Mouse (Mus musculus) embryonic facial prominence, embryonic 12.5 days (tissue): Measurements from ENCODE around the gene Prkcz. TPM values are rescaled to one million over a fixed set of nuclear protein-coding genes. Genes with fewer than 3 reads are reported as not detected.

Source experiments
- ATAC-seq: fragments of 200-750 bp; cut with Nextera tagmentation; 2 replicates; pipeline ENCODE4 v1.8.0; 2017; ENCODE audit not compliant: insufficient number of reproducible peaks, insufficient read depth, low FRiP score, low TSS enrichment
- H3K27ac ChIP-seq: fragments of 300-500 bp; sonication (generic); 2 replicates; pipeline ENCODE4 v1.5.1; 2016; ENCODE audit warnings: mild to moderate bottlenecking
- H3K27me3 ChIP-seq: fragments of 300-500 bp; sonication (generic); 2 replicates; pipeline ENCODE4 v1.6.1; 2016; ENCODE audit warnings: mild to moderate bottlenecking, moderate library complexity
- H3K36me3 ChIP-seq: fragments of 300-500 bp; sonication (generic); 2 replicates; pipeline ENCODE4 v1.6.1; 2016; ENCODE audit warnings: mild to moderate bottlenecking
- H3K4me1 ChIP-seq: fragments of 300-500 bp; sonication (generic); 2 replicates; pipeline ENCODE4 v1.6.1; 2016
- H3K4me2 ChIP-seq: fragments of 300-500 bp; sonication (generic); replicated peaks from 2 replicates; pipeline ENCODE4 v1.6.1; 2016; ENCODE audit warnings: mild to moderate bottlenecking, moderate library complexity
- H3K4me3 ChIP-seq: fragments of 300-500 bp; sonication (generic); 2 replicates; pipeline ENCODE4 v1.5.1; 2016; ENCODE audit warnings: mild to moderate bottlenecking
- H3K9ac ChIP-seq: fragments of 300-500 bp; sonication (generic); 2 replicates; pipeline ENCODE4 v1.6.1; 2016; ENCODE audit warnings: mild to moderate bottlenecking, moderate library complexity
- H3K9me3 ChIP-seq: fragments of 300-500 bp; sonication (generic); 2 replicates; pipeline ENCODE4 v1.6.1; 2016; ENCODE audit warnings: mild to moderate bottlenecking, moderate library complexity
- WGBS: fragments of 180-500 bp; shearing (Covaris S2); methylation state at CpG from one replicate; pipeline ENCODE4 v1.1.7; 2016; 5-methylcytosine and 5-hydroxymethylcytosine counted together
- polyA plus RNA-seq: library from polyadenylated mRNA; unstranded; fragments of >200 nt; fragmentation: Nextera tagmentation; extraction: Ambion mirVana; gene quantifications from 2 replicates; pipeline ENCODE4 v1.2.1, GENCODE M21; 2016

Gene Prkcz
- polyA plus RNA-seq, 1 experiment from 2014 or later: 12.2 TPM

GRCm38 (mm10) chr4:155382752-155383151, 21.6 kb upstream of the Prkcz start:
- H3K27ac ChIP-seq: no peak overlapping the region
- no peak overlapping the region for H3K4me2 ChIP-seq
- no peaks in the 10 kb centered on the region for H3K9me3 ChIP-seq
- 28% methylated on average over 9 of the region's 9 CpGs for WGBS
- no peak overlapping the region for H3K9ac ChIP-seq
- ATAC-seq: no peak
- H3K4me3 ChIP-seq: no peak overlapping the region
- no peaks in the 10 kb centered on the region for H3K27me3 ChIP-seq
- no peaks in the 10 kb centered on the region for H3K36me3 ChIP-seq
- H3K4me1 ChIP-seq: no peaks in the 10 kb centered on the region

GRCm38 (mm10) chr4:155381974-155382373, 20.8 kb upstream of the Prkcz start:
- no peaks in the 10 kb centered on the region for H3K9me3 ChIP-seq
- 63% methylated on average over 7 of the region's 7 CpGs for WGBS
- no peaks in the 10 kb centered on the region for H3K27me3 ChIP-seq
- H3K9ac ChIP-seq: no peak overlapping the region
- no peak overlapping the region for H3K4me2 ChIP-seq
- no peaks in the 10 kb centered on the region for H3K4me1 ChIP-seq
- no peak overlapping the region for H3K27ac ChIP-seq
- no peaks in the 10 kb centered on the region for H3K36me3 ChIP-seq
- no peak overlapping the region for H3K4me3 ChIP-seq
- ATAC-seq: no peak

- H3K27ac ChIP-seq: no peak overlapping the region
- no peak overlapping the region for H3K4me3 ChIP-seq
- no peaks in the 10 kb centered on the region for H3K27me3 ChIP-seq
- ATAC-seq: no peak
- WGBS: 75% methylated on average over 5 of the region's 5 CpGs
- no peaks in the 10 kb centered on the region for H3K4me1 ChIP-seq
- no peak overlapping the region for H3K9ac ChIP-seq
- no peaks in the 10 kb centered on the region for H3K36me3 ChIP-seq
- H3K4me2 ChIP-seq: no peak overlapping the region
- no peaks in the 10 kb centered on the region for H3K9me3 ChIP-seq
Measured at GRCm38 (mm10) chr4:155371797-155372735, 10.9 kb upstream of the Prkcz start.

GRCm38 (mm10) chr4:155370737-155371715, 9.9 kb upstream of the Prkcz start:
- no peak overlapping the region for H3K9ac ChIP-seq
- peaks cover 4% of the 10 kb centered on the region; the same call in 1 of the 2 replicates for H3K27me3 ChIP-seq
- no peaks in the 10 kb centered on the region for H3K9me3 ChIP-seq
- no peaks in the 10 kb centered on the region for H3K4me1 ChIP-seq
- 82% methylated on average over 15 of the region's 15 CpGs for WGBS
- ATAC-seq: no peak
- H3K4me2 ChIP-seq: no peak overlapping the region
- no peak overlapping the region for H3K27ac ChIP-seq
- H3K4me3 ChIP-seq: no peak overlapping the region
- no peaks in the 10 kb centered on the region for H3K36me3 ChIP-seq

GRCm38 (mm10) chr4:155368684-155369083, 7.5 kb upstream of the Prkcz start:
- Histone ChIP-seq H3K27ac (no peak overlapping the region), H3K4me2 (no peak overlapping the region), H3K4me3 (no peak overlapping the region), H3K9me3 (no peaks in the 10 kb centered on the region), H3K9ac (no peak overlapping the region), H3K36me3 (no peaks in the 10 kb centered on the region), H3K27me3 (peaks cover 15% of the 10 kb centered on the region), H3K4me1 (no peaks in the 10 kb centered on the region)
- 20% methylated on average over 12 of the region's 12 CpGs for WGBS
- no peak for ATAC-seq

- Histone ChIP-seq H3K9me3 (no peaks in the 10 kb centered on the region), H3K27ac (no peak overlapping the region), H3K4me1 (peaks cover under 1% of the 10 kb centered on the region; the same call in 1 of the 2 replicates), H3K4me3 (no peak overlapping the region), H3K27me3 (peaks cover 24% of the 10 kb centered on the region), H3K9ac (no peak overlapping the region), H3K4me2 (no peak overlapping the region), H3K36me3 (no peaks in the 10 kb centered on the region)
- 89% methylated on average over 9 of the region's 9 CpGs for WGBS
- ATAC-seq: no peak
Measured at GRCm38 (mm10) chr4:155367739-155368138, 6.6 kb upstream of the Prkcz start.

- Histone ChIP-seq H3K9me3 (no peaks in the 10 kb centered on the region), H3K27ac (no peak overlapping the region), H3K36me3 (no peaks in the 10 kb centered on the region), H3K27me3 (peaks cover 34% of the 10 kb centered on the region), H3K4me3 (no peak overlapping the region), H3K4me1 (peaks cover 3% of the 10 kb centered on the region), H3K4me2 (no peak overlapping the region), H3K9ac (no peak overlapping the region)
- no peak for ATAC-seq
- WGBS: 89% methylated on average over 6 of the region's 6 CpGs
Measured at GRCm38 (mm10) chr4:155366784-155367183, 5.6 kb upstream of the Prkcz start.

- Histone ChIP-seq H3K9ac (no peak overlapping the region), H3K4me2 (peak overlapping the region; percentile 61; the same call in 1 of the 2 replicates), H3K27ac (no peak overlapping the region), H3K27me3 (peaks cover 72% of the 10 kb centered on the region), H3K4me1 (peaks cover 13% of the 10 kb centered on the region), H3K36me3 (no peaks in the 10 kb centered on the region), H3K4me3 (no peak overlapping the region), H3K9me3 (no peaks in the 10 kb centered on the region)
- WGBS: 35% methylated on average over 5 of the region's 5 CpGs
- ATAC-seq: no peak
Measured at GRCm38 (mm10) chr4:155362443-155362842, 1.3 kb upstream of the Prkcz start.

- no peak overlapping the region for H3K27ac ChIP-seq
- H3K9ac ChIP-seq: 0 out of 2 replicates have a peak overlapping the region, but pooled peaks have one; percentile 15
- no peak for ATAC-seq
- WGBS: under 1% methylated on average over 41 of the region's 42 CpGs
- H3K36me3 ChIP-seq: no peaks in the 10 kb centered on the region
- H3K9me3 ChIP-seq: no peaks in the 10 kb centered on the region
- H3K4me1 ChIP-seq: peaks cover 13% of the 10 kb centered on the region
- peak overlapping the region; percentile 61 for H3K4me2 ChIP-seq
- H3K4me3 ChIP-seq: peak overlapping the region; percentile 50
- H3K27me3 ChIP-seq: peaks cover 66% of the 10 kb centered on the region
Measured at GRCm38 (mm10) chr4:155360856-155361255, 305 bp downstream of the Prkcz start.

GRCm38 (mm10) chr4:155359560-155360464, 1.3 kb downstream of the Prkcz start:
- H3K4me1 ChIP-seq: peaks cover 13% of the 10 kb centered on the region
- H3K4me3 ChIP-seq: no peak overlapping the region
- peaks cover 65% of the 10 kb centered on the region for H3K27me3 ChIP-seq
- no peaks in the 10 kb centered on the region for H3K9me3 ChIP-seq
- no peak overlapping the region for H3K4me2 ChIP-seq
- no peak for ATAC-seq
- no peak overlapping the region for H3K9ac ChIP-seq
- no peak overlapping the region for H3K27ac ChIP-seq
- no peaks in the 10 kb centered on the region for H3K36me3 ChIP-seq
- WGBS: 33% methylated on average over 12 of the region's 12 CpGs

GRCm38 (mm10) chr4:155357601-155358000, 3.6 kb downstream of the Prkcz start:
- peaks cover 46% of the 10 kb centered on the region for H3K27me3 ChIP-seq
- H3K9ac ChIP-seq: no peak overlapping the region
- no peak for ATAC-seq
- H3K27ac ChIP-seq: no peak overlapping the region
- no peaks in the 10 kb centered on the region for H3K9me3 ChIP-seq
- H3K36me3 ChIP-seq: no peaks in the 10 kb centered on the region
- H3K4me2 ChIP-seq: no peak overlapping the region
- H3K4me1 ChIP-seq: peaks cover 11% of the 10 kb centered on the region
- H3K4me3 ChIP-seq: no peak overlapping the region
- 47% methylated on average over 2 of the region's 2 CpGs for WGBS
